Mouse (Mus musculus): ENCODE data around the gene Ctsm. TPM values are rescaled to one million over a fixed set of nuclear protein-coding genes. Genes with fewer than 3 reads are reported as not detected.
"Not testable (repeated sequence)": the region's sequence is repeated elsewhere in the genome, so short reads cannot be mapped to it uniquely, and the experiment has no call there.

The Ctsm gene
- polyA plus RNA-seq (2015; fragmentation: Nextera tagmentation; extraction: Ambion mirVana) = not detected in 2 replicates

GRCm38 (mm10) chr13:61541631-61542030, at the start of gene Ctsm:
Gene Ctsm (minus strand): TSS chr13:61541839.
- H3K9ac ChIP-seq (ENCODE audit: low read length) = no peak within 1 kb of the TSS
- no peak within 1 kb of the TSS for H3K27ac ChIP-seq (ENCODE audit: low read length)
- H3K4me3 ChIP-seq (replicated peaks; ENCODE audit: low read length) = no peak within 1 kb of the TSS
- no peaks in the 10 kb centered on the region for H3K4me1 ChIP-seq (ENCODE audit: control insufficient read depth, insufficient read depth, low read length)
- H3K27me3 ChIP-seq (ENCODE audit: control insufficient read depth, insufficient read depth, low read length) = no peaks in the 10 kb centered on the region
- no peaks in the 10 kb centered on the region for H3K36me3 ChIP-seq (ENCODE audit: control insufficient read depth, insufficient read depth, low read length)
- 63% methylated on average over 4 of the region's 4 CpGs for WGBS
- H3K9me3 ChIP-seq (replicated peaks; ENCODE audit: control insufficient read depth, low read length) = peaks cover 5% of the 10 kb centered on the region; the same call in 1 of the 2 replicates
- H3K4me2 ChIP-seq (ENCODE audit: low read depth, low read length) = no peak within 1 kb of the TSS
- no peak for ATAC-seq (ENCODE audit: insufficient read depth, low FRiP score)

GRCm38 (mm10) chr13:61570027-61570426, 28.4 kb upstream of the Ctsm start, which contains the start of gene Cts3:
Gene Cts3 (minus strand): TSS chr13:61570127.
- H3K9me3 ChIP-seq (replicated peaks; ENCODE audit: control insufficient read depth, low read length) = peaks cover 2% of the 10 kb centered on the region; the same call in 1 of the 2 replicates
- H3K4me3 ChIP-seq (replicated peaks; ENCODE audit: low read length) = no peak within 1 kb of the TSS
- no peaks in the 10 kb centered on the region for H3K27me3 ChIP-seq (ENCODE audit: control insufficient read depth, insufficient read depth, low read length)
- no peaks in the 10 kb centered on the region for H3K4me1 ChIP-seq (ENCODE audit: control insufficient read depth, insufficient read depth, low read length)
- no peak within 1 kb of the TSS for H3K4me2 ChIP-seq (ENCODE audit: low read depth, low read length)
- no peaks in the 10 kb centered on the region for H3K36me3 ChIP-seq (ENCODE audit: control insufficient read depth, insufficient read depth, low read length)
- H3K9ac ChIP-seq (ENCODE audit: low read length) = no peak within 1 kb of the TSS
- no peak within 1 kb of the TSS for H3K27ac ChIP-seq (ENCODE audit: low read length)
- ATAC-seq (ENCODE audit: insufficient read depth, low FRiP score) = no peak

GRCm38 (mm10) chr13:61568074-61568473, 26.4 kb upstream of the Ctsm start, which contains the start of gene Gm49352:
Gene Gm49352 (minus strand): TSS chr13:61568174.
- not testable (repeated sequence) for H3K4me2 ChIP-seq (ENCODE audit: low read depth, low read length); ATAC-seq (ENCODE audit: insufficient read depth, low FRiP score); H3K36me3 ChIP-seq (ENCODE audit: control insufficient read depth, insufficient read depth, low read length); H3K9ac ChIP-seq (ENCODE audit: low read length); H3K4me3 ChIP-seq (replicated peaks; ENCODE audit: low read length); H3K9me3 ChIP-seq (replicated peaks; ENCODE audit: control insufficient read depth, low read length); H3K27ac ChIP-seq (ENCODE audit: low read length); H3K4me1 ChIP-seq (ENCODE audit: control insufficient read depth, insufficient read depth, low read length); H3K27me3 ChIP-seq (ENCODE audit: control insufficient read depth, insufficient read depth, low read length)
- 39% methylated on average over 1 of the region's 1 CpGs for WGBS

Other genes with a start within 250 kb of the Ctsm start
- gene Cts7, start 183.6 kb downstream of the Ctsm start, polyA plus RNA-seq (2015; fragmentation: Nextera tagmentation; extraction: Ambion mirVana) = not detected in 2 replicates
- gene Gm49352, start 26.3 kb upstream of the Ctsm start, polyA plus RNA-seq (2015; fragmentation: Nextera tagmentation; extraction: Ambion mirVana) = not detected in 2 replicates
- not detected in 2 replicates for gene Cts3, start 28.3 kb upstream of the Ctsm start, polyA plus RNA-seq (2015; fragmentation: Nextera tagmentation; extraction: Ambion mirVana)

Measured in stomach, embryonic 16.5 days (tissue).